Mouse (Mus musculus) CH12.LX (cell line): ENCODE data around the gene Fam69a.

Source experiments
- EP300 ChIP-seq: IDR thresholded peaks from 2 replicates; pipeline ENCODE4 v1.6.1; 2011; ENCODE audit warnings: low read length, improper control_type of control experiment
- JUND ChIP-seq: conservative IDR thresholded peaks from 2 replicates; pipeline ENCODE4 v1.6.1; 2011; ENCODE audit warnings: low read depth, low read length, improper control_type of control experiment
- MAX ChIP-seq: IDR thresholded peaks from 2 replicates; pipeline ENCODE4 v1.6.1; 2011; ENCODE audit warnings: low read length, improper control_type of control experiment
- NRF1 ChIP-seq: IDR thresholded peaks from 2 replicates; pipeline ENCODE4 v1.6.1; 2014; ENCODE audit warnings: low read depth, mild to moderate bottlenecking, inconsistent platforms, low read length, improper control_type of control experiment, moderate library complexity
- POLR2A ChIP-seq: IDR thresholded peaks from 2 replicates; pipeline ENCODE4 v1.6.1; 2011; ENCODE audit warnings: low read depth, mild to moderate bottlenecking, improper control_type of control experiment, low read length
- USF1 ChIP-seq: IDR thresholded peaks from 2 replicates; pipeline ENCODE4 v1.6.1; 2014; ENCODE audit warnings: low read depth, mild to moderate bottlenecking, inconsistent platforms, low read length, improper control_type of control experiment
- ZMIZ1 ChIP-seq: IDR thresholded peaks from 2 replicates; pipeline ENCODE4 v1.6.1; 2012; ENCODE audit warnings: low read depth, mild to moderate bottlenecking, inconsistent platforms, low read length, improper control_type of control experiment

GRCm38 (mm10) chr5:107961438-107962251 is 25.2 kb downstream of the Fam69a start:
- TF ChIP-seq USF1 (no peak), POLR2A (no peak), JUND (no peak), ZMIZ1 (no peak; the same call in 1 of the 2 replicates), MAX (peak; percentile 54), NRF1 (no peak), EP300 (peak; percentile 61)
